Mouse (Mus musculus): Measurements from ENCODE around the gene Skiv2l.

The Skiv2l gene

GRCm38 (mm10) chr17:34795016-34795415, 55.0 kb downstream of the Skiv2l start:
- ATAC-seq (ENCODE audit: insufficient number of reproducible peaks, low FRiP score, low TSS enrichment): no peak

Measured in cerebellum, adult (tissue).